Mouse (Mus musculus) lung, postnatal 0 days (tissue): ENCODE results near the gene Rassf8.

ENCODE experiments used
- CTCF ChIP-seq: IDR thresholded peaks from 2 replicates; pipeline ENCODE4 v1.5.1; 2016; ENCODE audit warnings: antibody characterized with exemption, mild to moderate bottlenecking
- EP300 ChIP-seq: IDR thresholded peaks from 2 replicates; pipeline ENCODE4 v1.6.1; 2016; ENCODE audit warnings: antibody characterized with exemption, mild to moderate bottlenecking, control low read depth

- TF ChIP-seq EP300, result no peak
- TF ChIP-seq CTCF, result no peak
Measured at GRCm38 (mm10) chr6:145709956-145710720, 36.4 kb upstream of the Rassf8 start.
